Mouse (Mus musculus): ENCODE results near the gene Megf11.

Gene Megf11

DNA sequence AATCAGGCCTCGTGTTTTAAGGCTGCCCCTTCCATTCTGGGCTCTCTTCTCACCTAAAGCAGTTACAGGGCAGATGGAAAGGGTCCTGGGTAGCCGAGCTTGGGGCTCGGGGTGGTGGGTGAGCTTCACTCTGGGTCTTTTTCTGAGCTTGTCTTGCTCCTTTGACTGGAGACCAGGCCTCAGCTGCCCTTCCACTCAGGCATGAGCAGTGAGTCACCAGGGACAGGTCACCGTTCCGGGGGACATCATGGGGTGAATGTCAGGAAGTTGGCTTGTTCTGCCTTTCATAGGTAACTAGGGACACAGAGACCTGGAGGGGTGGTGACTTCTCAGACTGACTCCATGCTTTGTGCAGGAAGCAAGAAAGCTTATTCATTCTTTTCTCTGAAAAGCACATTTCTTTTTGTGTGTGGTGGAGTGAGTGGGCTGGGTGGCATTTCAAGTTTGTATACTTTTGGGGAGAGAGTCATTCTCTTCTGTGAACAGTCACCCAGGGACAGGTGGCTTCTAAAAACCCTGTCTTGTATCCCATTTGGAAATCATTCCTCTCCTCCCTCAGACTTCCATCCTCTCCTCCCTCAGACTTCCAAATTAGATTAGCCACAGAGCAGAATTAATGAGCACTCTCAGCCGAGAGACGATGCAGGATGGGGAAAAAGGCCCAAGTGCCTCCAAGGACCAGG lies 10.0 kb downstream of the Megf11 start:
- no peak for DNase-seq

- peak in 1 of 2 experiments; percentile 32 for DNase-seq
Observed at GRCm38 (mm10) chr9:64397108-64397507, 11.7 kb downstream of the Megf11 start.

DNA sequence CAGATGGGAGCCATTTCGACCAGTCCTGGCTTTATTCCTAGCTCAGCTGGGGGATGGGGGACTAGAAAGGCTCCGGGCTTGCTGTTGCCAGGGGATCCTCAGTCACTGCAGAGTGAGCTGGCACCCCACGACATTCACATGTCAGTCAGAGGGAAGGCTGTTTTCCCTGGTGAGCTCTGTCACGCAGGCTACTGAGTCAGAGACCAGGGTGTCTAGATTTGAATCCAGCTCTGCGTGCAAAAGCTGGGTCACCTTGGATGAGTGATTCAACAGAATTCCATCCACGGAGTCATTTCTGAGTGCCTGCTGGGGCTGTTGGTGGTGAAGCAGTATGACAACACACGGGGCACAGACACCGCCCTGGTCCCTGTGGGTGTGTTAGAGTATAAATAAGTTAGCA lies 13.7 kb downstream of the Megf11 start:
- no peak for DNase-seq

DNA sequence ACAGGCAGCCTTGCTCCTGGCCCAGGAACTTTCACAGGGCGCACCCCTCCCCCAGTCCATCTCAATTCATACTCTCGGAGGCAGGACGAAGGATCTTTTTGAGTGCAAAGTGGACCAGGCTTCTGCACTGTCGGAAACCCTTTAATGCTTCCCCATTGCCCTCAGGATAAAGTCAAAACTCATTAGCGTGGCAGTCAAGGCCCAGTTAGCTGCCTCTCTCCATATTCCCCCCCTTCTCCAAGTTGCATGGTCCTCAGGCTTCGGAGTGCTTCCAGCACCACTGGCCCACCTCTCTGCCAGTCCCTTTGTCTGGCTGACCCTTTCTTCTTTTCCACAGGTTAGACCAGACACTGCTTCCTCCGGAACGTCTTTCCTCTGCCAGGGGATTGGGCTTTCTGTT lies 16.7 kb downstream of the Megf11 start:
- no peak for DNase-seq

DNA sequence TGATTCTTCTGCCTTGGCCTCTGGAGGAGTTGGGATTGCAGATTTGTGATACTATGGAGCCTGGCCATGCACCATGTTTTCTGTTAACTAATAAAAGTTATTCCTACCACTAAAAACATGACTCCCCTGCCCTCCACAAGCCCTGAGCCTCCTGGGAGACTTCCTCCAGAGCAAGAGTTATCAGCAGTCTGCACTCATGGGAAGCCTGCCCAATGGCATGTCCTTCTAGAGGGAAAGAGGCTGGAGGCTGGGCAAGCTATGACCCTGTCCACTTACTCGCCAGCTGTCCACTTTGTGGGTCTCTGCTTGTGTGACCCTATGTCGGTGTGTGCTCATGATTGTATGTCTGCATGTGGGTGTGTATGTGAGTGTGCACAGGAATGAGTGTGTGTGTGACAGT lies 21.4 kb downstream of the Megf11 start:
- peak in 1 of 2 experiments; percentile 9 for DNase-seq

DNA sequence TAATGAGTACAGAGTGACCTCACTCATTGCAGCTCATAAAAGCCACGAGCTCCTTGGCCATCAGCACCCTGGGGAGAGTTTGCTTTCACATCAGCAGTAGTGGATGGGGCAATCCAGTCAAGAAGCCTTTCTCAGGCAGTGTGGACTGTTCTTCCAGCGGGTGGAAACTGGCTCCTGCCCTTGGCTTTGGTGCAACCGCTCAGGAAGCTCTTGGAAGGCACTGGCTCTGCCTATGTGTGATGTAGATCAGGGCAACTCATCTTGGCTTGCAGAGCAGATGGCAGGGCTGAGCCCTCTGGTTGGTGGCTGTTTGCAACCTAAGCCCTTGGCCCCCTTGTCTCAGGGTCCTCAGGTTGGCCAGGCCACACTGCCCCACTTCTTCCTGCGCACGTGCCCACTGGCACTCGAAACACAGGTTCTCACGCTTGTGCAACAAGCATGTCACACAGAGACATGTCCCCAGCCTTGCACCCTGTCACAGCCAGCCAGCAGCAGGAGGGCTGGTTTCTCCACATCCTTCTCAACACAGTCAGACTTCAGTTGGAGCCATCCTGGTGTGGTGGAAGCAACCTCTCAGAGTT lies 22.1 kb downstream of the Megf11 start:
- peak in 1 of 2 experiments; percentile 13 for DNase-seq

DNA sequence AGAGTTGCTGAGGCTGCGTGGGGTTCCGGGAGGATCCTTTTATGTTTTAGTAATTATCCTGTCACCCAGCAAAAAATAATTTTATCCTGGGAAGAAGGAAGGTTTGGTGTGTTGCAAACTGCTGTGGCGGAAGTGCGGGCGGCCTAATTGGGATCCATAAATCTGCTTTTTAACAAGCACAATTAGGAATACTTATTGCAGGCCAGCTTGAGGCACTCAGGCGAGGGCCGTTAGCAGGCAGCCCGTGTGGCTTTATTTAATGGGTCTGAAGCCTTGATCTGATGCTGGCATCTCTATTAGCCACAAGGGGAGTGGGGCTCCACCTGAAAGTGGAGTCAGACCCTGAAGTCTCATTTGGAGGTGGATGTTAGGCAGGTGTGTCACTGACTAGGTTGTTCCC lies 23.4 kb downstream of the Megf11 start:
- no peak for DNase-seq

GRCm38 (mm10) chr9:64420471-64420870 lies 35.0 kb downstream of the Megf11 start:
- DNase-seq, result no peak

- no peak for DNase-seq
Observed at GRCm38 (mm10) chr9:64421986-64422616, 36.7 kb downstream of the Megf11 start.

DNA sequence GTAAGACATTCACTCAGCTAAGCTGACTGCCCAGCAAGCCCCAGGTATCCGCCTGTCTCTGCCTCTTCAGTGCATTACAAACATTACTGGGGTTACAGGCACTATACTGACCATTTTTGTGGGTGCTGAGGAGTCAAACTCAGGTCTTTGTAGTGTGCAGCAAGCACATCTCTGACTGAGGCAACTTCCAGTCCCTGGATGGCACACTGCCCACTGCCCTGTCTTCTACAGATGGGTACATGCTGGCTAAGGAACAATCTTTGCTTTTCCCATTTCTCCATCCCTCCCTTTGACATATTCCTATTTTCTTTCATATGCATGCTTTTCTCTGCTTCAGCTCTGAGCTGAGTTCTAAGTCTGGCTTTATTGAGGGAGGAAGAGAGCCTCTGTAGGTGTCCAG lies 38.5 kb downstream of the Megf11 start:
- no peak for DNase-seq

GRCm38 (mm10) chr9:64436121-64436520 lies 50.7 kb downstream of the Megf11 start:
- DNase-seq, result no peak

DNA sequence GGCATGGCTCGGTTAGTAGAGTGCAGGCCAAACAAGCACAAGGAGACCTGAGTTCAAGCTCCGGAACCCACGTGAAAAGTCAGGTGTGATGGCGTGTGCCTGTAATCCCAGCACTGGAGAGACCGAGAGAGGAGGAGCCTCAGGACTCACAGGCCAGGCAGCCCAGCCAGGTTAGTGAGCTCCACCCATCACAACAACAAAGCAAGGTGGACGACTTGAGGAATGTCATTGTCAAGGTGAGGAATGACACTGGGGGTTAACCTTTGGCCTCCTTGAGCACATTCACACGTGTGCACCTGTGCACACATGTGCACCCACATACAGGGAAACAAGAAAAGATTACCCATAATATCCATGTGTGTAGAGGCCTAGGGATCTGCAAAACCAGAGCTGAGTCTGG lies 54.7 kb downstream of the Megf11 start:
- no peak for DNase-seq

DNA sequence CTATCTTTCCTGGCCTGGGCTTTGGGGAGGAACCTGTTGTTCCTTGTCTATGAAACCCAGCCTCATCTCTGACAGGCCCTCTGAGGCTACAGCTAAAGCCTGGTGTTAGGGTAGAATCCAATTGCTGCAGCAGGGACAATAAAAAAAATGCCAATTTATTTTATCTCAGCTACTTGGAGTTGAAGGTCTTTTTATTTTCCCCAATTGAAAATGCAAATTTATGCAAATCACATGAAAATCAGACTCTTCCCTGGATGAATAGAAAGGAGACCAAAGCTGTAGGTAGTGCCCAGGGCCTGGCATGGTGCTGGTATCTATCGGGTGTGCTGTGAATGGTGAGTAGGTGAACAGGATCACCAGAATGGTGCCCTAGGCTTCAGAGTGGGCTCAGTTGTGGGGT lies 60.6 kb downstream of the Megf11 start:
- DNase-seq, result no peak

- DNase-seq, result peak in 1 of 2 experiments; percentile 40
Observed at GRCm38 (mm10) chr9:64447070-64447469, 61.6 kb downstream of the Megf11 start.

- DNase-seq, result peak; percentile 53 to 77
Observed at GRCm38 (mm10) chr9:64447522-64447921, 62.1 kb downstream of the Megf11 start.

DNA sequence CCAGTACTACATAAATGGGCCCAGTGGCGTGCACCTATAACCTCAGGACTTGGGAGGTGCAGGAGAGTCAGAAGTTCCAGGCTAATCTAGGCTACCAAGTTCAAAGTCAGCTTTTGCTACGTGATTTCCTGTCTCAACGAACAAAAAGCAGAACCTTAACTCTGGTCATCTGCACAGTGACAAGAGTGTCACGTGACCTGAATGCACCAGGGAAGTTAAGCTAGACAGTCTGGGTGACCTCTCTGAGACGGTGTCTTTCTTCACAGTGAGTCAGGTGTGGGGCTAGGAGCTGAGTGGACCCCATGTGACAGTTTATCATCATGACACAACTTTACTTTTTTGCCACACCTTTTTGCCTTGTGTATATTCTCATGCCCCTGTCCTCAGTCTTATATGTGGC lies 67.3 kb downstream of the Megf11 start:
- DNase-seq, result no peak

DNA sequence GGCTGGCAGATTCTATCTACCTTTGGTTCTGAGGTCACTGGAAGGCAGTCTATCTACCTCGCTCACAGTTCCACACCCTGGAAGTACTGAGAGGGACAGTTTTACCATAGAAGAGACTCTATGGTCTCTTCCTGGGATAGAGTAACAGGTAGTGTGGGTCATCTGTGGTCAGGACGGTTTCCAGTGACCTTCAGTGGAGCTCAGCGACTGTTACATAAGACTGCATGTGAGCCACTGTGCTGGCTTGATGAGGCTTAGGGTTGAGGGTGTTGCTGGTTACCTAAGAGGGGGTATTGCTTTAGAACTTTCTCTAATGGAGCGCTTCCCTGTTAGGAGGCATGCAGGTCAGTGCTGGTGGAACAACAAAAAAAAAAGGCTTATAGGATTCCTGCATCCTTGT lies 68.8 kb downstream of the Megf11 start:
- no peak for DNase-seq

DNA sequence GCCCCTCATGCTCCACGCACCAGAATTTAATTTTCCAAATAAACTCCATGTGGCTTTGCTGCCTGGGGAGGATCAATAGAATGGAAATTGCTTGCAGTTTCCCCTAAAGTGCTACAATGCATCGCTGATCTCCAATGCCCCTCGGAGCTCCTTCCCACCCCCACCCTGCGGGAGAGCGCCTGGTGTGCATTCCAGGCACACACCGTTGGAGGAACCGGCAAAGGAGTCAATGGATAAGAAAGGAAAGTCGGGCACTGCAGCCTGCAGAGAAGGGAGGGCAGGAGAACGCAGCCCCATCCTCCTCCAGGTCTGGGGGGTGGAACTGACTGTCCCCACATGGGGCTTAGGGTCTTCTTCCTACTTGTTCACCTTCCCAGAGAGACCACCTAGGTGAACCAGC lies 70.5 kb downstream of the Megf11 start:
- DNase-seq, result no peak

- DNase-seq, result peak in 1 of 2 experiments; percentile 33
Observed at GRCm38 (mm10) chr9:64457596-64457995, 72.2 kb downstream of the Megf11 start.

DNA sequence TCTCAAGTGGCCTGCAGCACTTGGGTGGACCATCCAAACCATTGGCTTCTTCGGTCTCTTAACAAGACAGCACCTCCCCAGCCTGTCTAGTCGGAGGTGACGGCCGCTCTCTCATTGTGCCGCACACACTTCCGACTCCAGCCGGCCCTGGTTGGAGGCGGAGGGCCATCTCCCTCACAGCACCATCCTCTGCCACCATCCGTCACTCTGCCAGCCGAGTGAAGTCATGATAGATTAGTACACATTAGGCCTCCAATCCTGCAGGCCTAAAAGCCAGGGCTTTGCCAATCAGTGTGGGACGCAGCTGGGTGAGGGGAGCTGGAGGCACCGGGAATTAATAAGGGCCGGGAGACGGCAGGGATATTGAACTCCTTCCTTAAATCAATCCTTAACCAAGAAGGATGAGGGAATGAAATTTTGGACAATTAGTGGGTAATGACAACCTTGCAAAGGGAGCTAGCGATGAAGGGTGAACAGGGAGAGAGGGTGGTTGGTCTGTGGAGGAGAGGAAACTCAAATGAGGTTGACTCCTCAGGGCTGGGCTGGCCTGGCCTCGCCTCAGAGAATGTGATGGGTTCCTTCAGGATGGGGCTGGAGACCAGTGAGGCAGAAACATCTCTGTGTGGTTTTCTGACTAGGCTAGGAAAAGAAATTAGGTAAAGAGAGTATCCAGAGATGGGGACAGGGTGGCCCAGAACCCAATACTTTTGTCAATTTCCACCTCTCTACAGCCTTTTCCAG lies 76.3 kb downstream of the Megf11 start:
- no peak for DNase-seq

DNA sequence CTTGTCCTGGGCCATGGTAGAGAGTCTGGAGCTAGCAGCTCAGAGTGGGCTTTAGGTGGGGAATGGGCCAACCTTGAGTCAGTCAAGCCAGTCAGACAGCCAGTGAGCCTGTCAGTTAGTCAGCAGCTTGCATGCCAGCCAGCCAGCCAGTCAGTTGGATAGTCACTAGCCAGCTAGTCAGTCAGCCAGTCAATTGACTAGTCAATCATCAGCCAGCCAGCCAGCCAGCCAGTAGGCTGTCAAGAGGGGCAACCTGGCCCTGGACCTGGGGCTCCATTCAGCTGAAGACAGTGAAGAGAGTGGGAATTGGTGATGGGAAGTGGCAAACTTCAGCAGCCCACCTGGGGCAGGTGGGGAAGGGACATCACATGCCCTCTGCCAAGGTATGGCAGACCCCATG lies 77.4 kb downstream of the Megf11 start:
- no peak for DNase-seq

DNA sequence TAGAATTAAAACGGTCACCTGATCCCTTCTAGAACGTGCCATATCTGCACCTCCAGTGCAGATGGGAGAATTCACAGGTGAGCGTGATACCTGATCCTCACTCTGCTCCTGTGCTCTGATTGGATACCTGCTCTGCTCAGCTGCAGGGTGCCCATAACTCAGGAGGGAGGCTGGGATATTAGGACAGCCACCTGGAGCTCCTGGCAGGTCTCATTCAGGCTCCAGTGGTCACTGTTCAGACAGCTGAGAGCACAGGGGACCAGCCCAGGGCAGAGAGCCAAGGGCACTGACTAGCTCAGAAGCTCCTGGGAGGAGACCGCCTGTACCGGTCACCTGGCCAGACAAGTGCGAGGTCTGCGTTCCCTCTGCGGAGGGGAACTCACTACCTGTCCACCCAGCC lies 80.7 kb downstream of the Megf11 start:
- DNase-seq, result no peak

- DNase-seq, result no peak
Observed at GRCm38 (mm10) chr9:64466564-64466963, 81.1 kb downstream of the Megf11 start.

DNA sequence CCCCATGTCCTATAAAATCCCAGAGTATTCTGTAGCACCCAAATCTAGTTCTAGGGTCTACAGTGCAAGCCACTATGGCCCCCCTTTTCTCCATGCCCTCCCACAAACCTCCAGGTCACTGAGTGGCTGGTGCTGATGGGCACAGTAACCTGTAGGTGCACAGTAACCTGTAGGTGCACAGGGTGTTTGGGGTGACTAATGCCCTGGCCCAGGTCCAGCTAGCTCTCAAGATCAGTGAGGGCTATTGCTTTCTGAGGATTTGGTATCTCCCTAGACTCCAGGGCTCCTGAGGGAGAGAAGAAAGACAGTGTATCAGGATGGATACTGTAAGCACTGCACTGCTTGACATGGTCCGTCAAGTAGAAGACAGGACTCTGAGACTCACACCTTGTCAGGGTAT lies 85.4 kb downstream of the Megf11 start:
- DNase-seq, result no peak
